Mouse (Mus musculus) kidney, embryonic 14.5 days (tissue): ENCODE results near the gene Scamp2. TPM values are rescaled to one million over a fixed set of nuclear protein-coding genes. Genes with fewer than 3 reads are reported as not detected.
A peak's percentile ranks its signal among the peaks of the same experiment; 100 is the strongest.

ENCODE experiments used
- ATAC-seq: fragments of 200-750 bp; cut with Nextera tagmentation; 2 replicates; pipeline ENCODE4 v1.8.0; 2017; ENCODE audit warnings: moderate number of reproducible peaks, mild to moderate bottlenecking, moderate TSS enrichment, moderate library complexity; ENCODE audit not compliant: low FRiP score, low TSS enrichment
- H3K27ac ChIP-seq: fragments of 300-500 bp; sonication (generic); 2 replicates; pipeline ENCODE4 v1.5.1; 2014; ENCODE audit warnings: low read depth, mild to moderate bottlenecking, low read length, moderate library complexity, mixed read lengths
- H3K27me3 ChIP-seq: fragments of 300-500 bp; sonication (generic); 2 replicates; pipeline ENCODE4 v1.6.1; 2014; ENCODE audit warnings: mild to moderate bottlenecking, low read length; ENCODE audit not compliant: control insufficient read depth, insufficient read depth
- H3K36me3 ChIP-seq: fragments of 300-500 bp; sonication (generic); 2 replicates; pipeline ENCODE4 v1.6.1; 2014; ENCODE audit warnings: low read length, mixed read lengths; ENCODE audit not compliant: control insufficient read depth, insufficient read depth
- H3K4me1 ChIP-seq: fragments of 300-500 bp; sonication (generic); 2 replicates; pipeline ENCODE4 v1.6.1; 2014; ENCODE audit warnings: low read length, mixed read lengths; ENCODE audit not compliant: control insufficient read depth, insufficient read depth
- H3K4me2 ChIP-seq: fragments of 300-500 bp; sonication (generic); replicated peaks from 2 replicates; pipeline ENCODE4 v1.6.1; 2014; ENCODE audit warnings: low read depth, mild to moderate bottlenecking, low read length
- H3K4me3 ChIP-seq: fragments of 300-500 bp; sonication (generic); 2 replicates; pipeline ENCODE4 v1.5.1; 2014; ENCODE audit warnings: mild to moderate bottlenecking, low read length
- H3K9ac ChIP-seq: fragments of 300-500 bp; sonication (generic); 2 replicates; pipeline ENCODE4 v1.6.1; 2014; ENCODE audit warnings: low read depth, mild to moderate bottlenecking, low read length, moderate library complexity
- H3K9me3 ChIP-seq: fragments of 300-500 bp; sonication (generic); 2 replicates; pipeline ENCODE4 v1.6.1; 2016; ENCODE audit warnings: low read length; ENCODE audit not compliant: control insufficient read depth
- WGBS: fragments of 180-500 bp; shearing (Covaris S2); extraction: QIAGEN DNeasy Blood & Tissue Kit; methylation state at CpG from one replicate; pipeline ENCODE4 v1.1.7; 2014; 5-methylcytosine and 5-hydroxymethylcytosine counted together
- polyA plus RNA-seq: library from polyadenylated mRNA; unstranded; fragments of >200 nt; fragmentation: Nextera tagmentation; extraction: Ambion mirVana; gene quantifications from 2 replicates; pipeline ENCODE4 v1.2.1, GENCODE M21; 2014

Scamp2 gene
- polyA plus RNA-seq, 1 experiment from 2014 or later: 71.4 TPM

DNA sequence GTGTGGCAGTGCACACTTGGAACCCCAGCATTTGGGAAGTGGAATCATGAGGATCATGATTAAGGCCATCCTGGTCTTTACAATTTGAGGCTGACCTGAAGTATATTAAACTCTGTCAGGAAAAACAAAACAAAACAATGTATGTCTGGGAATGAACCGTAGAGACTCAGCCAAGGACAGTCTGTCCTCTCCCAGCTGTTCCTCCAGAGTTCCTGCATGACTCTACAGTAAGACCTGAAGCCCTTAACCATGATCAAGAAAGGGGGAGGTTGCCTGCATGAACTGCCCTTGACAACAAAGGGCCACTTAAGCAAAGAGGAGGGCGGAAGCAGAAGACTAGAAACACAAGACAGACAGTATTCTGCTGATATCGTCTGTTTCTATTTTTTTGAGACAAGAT, 14.8 kb downstream of the Scamp2 start:
- no peak for ATAC-seq
- Histone ChIP-seq H3K4me3 (no peak overlapping the region), H3K9ac (no peak overlapping the region), H3K4me1 (no peaks in the 10 kb centered on the region), H3K27me3 (no peaks in the 10 kb centered on the region), H3K4me2 (no peak overlapping the region), H3K36me3 (peaks cover 35% of the 10 kb centered on the region), H3K9me3 (no peaks in the 10 kb centered on the region), H3K27ac (no peak overlapping the region)
- WGBS: 88% methylated on average over 3 of the region's 3 CpGs

- H3K36me3 ChIP-seq: peaks cover 44% of the 10 kb centered on the region
- ATAC-seq: no peak
- H3K4me3 ChIP-seq: no peak overlapping the region
- H3K9ac ChIP-seq: no peak overlapping the region
- 79% methylated on average over 6 of the region's 6 CpGs for WGBS
- no peak overlapping the region for H3K4me2 ChIP-seq
- no peaks in the 10 kb centered on the region for H3K9me3 ChIP-seq
- H3K27me3 ChIP-seq: no peaks in the 10 kb centered on the region
- no peaks in the 10 kb centered on the region for H3K4me1 ChIP-seq
- no peak overlapping the region for H3K27ac ChIP-seq
Observed at GRCm38 (mm10) chr9:57577144-57577849, 16.6 kb downstream of the Scamp2 start.

- Histone ChIP-seq H3K9me3 (no peaks in the 10 kb centered on the region), H3K4me1 (0 out of 2 replicates have a peak, but pooled peaks cover 3% of the 10 kb centered on the region), H3K9ac (no peak overlapping the region), H3K36me3 (peaks cover 59% of the 10 kb centered on the region), H3K27ac (no peak overlapping the region), H3K4me3 (no peak overlapping the region), H3K27me3 (no peaks in the 10 kb centered on the region), H3K4me2 (no peak overlapping the region)
- no peak for ATAC-seq
- WGBS: 89% methylated on average over 3 of the region's 3 CpGs
Observed at GRCm38 (mm10) chr9:57584991-57585390, 24.2 kb downstream of the Scamp2 start.

DNA sequence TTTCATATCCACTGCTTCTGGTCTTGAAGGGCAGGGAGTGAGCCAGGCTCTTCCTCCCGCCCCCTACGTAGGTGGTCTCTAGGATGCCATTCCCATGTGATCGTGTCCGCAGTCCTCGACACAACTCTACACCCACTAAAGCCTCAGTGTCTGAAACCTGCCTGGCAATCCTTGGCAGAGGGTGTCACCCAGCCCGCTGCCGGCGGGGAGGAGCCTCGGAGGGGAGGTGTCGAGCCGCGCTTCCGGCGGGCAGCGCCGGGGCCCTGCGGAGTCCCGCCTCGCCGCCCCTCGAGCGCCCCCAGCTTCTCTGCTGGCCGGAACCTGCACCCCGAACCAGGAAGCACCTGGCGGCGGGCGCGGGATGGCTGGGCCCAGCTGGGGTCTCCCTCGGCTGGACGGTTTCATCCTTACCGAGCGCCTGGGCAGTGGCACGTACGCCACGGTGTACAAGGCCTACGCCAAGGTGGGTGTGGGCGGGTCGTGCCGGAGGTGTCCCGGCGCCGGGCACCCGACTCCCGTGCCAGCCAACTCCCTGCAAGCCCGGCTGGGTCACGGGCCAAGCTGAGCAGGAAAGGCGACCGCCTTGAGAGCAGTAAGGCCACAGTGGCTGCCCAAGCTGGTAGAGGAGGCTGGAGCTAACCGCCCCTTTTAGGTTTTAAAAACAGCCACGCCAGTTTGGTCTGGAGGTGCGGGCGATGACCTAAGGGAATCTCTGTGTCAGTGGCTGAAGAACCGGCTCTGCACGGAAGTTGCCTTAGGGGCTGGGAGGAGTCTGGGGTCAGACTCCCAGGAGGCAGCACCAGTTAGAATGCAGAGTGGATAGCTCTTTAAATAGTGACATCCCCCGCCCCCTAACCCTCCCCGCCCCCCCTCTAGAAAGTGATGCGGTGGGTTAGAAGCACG, 28.7 kb downstream of the Scamp2 start, which contains the start of gene Ulk3:
Ulk3 (plus strand) TSS at position 229 of the 903 bp plus-strand sequence.
- H3K4me2 ChIP-seq: peak within 1 kb of the TSS; percentile 94
- H3K27ac ChIP-seq: peak within 1 kb of the TSS; percentile 84

GRCm38 (mm10) chr9:57590726-57591125, 30.0 kb downstream of the Scamp2 start:
- H3K4me1 ChIP-seq: peaks cover 16% of the 10 kb centered on the region
- no peak overlapping the region for H3K4me3 ChIP-seq
- no peak overlapping the region for H3K9ac ChIP-seq
- H3K9me3 ChIP-seq: no peaks in the 10 kb centered on the region
- H3K27me3 ChIP-seq: no peaks in the 10 kb centered on the region
- no peak for ATAC-seq
- H3K4me2 ChIP-seq: no peak overlapping the region
- 42% methylated on average over 5 of the region's 5 CpGs for WGBS
- no peak overlapping the region for H3K27ac ChIP-seq
- peaks cover 37% of the 10 kb centered on the region for H3K36me3 ChIP-seq

More for the DNA sequence above, 28.7 kb downstream of the Scamp2 start, which contains the start of gene Ulk3:
- Histone ChIP-seq H3K4me1 (peaks cover 16% of the 10 kb centered on the region), H3K9me3 (no peaks in the 10 kb centered on the region), H3K27me3 (no peaks in the 10 kb centered on the region), H3K9ac (peak within 1 kb of the TSS; percentile 71), H3K36me3 (peaks cover 36% of the 10 kb centered on the region), H3K4me3 (peak within 1 kb of the TSS; percentile 78)
- WGBS: under 1% methylated on average over 58 of the region's 58 CpGs
- peak; percentile 78 for ATAC-seq

GRCm38 (mm10) chr9:57593454-57594173, 32.9 kb downstream of the Scamp2 start:
- ATAC-seq: peak; percentile 29; the same call in 1 of the 2 replicates

GRCm38 (mm10) chr9:57594174-57594509, 33.4 kb downstream of the Scamp2 start:
- Histone ChIP-seq H3K36me3 (peaks cover 19% of the 10 kb centered on the region; the same call in 1 of the 2 replicates), H3K27me3 (no peaks in the 10 kb centered on the region), H3K4me2 (0 out of 2 replicates have a peak overlapping the region, but pooled peaks have one; percentile 8), H3K4me1 (peaks cover 18% of the 10 kb centered on the region), H3K4me3 (no peak overlapping the region), H3K9me3 (no peaks in the 10 kb centered on the region), H3K9ac (0 out of 2 replicates have a peak overlapping the region, but pooled peaks have one; percentile 23), H3K27ac (no peak overlapping the region; the same call in 1 of the 2 replicates)
- 38% methylated on average over 9 of the region's 9 CpGs for WGBS
- no peak for ATAC-seq

More at GRCm38 (mm10) chr9:57593454-57594173, 32.9 kb downstream of the Scamp2 start:
- no peaks in the 10 kb centered on the region for H3K9me3 ChIP-seq
- H3K27ac ChIP-seq: no peak overlapping the region
- no peak overlapping the region for H3K4me3 ChIP-seq
- no peaks in the 10 kb centered on the region for H3K27me3 ChIP-seq
- H3K36me3 ChIP-seq: peaks cover 19% of the 10 kb centered on the region; the same call in 1 of the 2 replicates
- 0 out of 2 replicates have a peak overlapping the region, but pooled peaks have one; percentile 23 for H3K9ac ChIP-seq
- peaks cover 16% of the 10 kb centered on the region for H3K4me1 ChIP-seq
- 0 out of 2 replicates have a peak overlapping the region, but pooled peaks have one; percentile 8 for H3K4me2 ChIP-seq
- WGBS: 33% methylated on average over 12 of the region's 12 CpGs

GRCm38 (mm10) chr9:57597265-57597664, 36.5 kb downstream of the Scamp2 start:
- Histone ChIP-seq H3K4me3 (no peak overlapping the region), H3K27ac (no peak overlapping the region), H3K27me3 (no peaks in the 10 kb centered on the region), H3K4me1 (peaks cover 22% of the 10 kb centered on the region), H3K9ac (no peak overlapping the region), H3K4me2 (no peak overlapping the region), H3K9me3 (no peaks in the 10 kb centered on the region), H3K36me3 (peaks cover 19% of the 10 kb centered on the region; the same call in 1 of the 2 replicates)
- no peak for ATAC-seq
- WGBS: 81% methylated on average over 8 of the region's 8 CpGs
